8 mouse cellular contexts compared by ENCODE assay signal in genomic region chr11:113703758-113704157, GRCm38 (mm10). TPM values are rescaled to one million over a fixed set of nuclear protein-coding genes. Genes with fewer than 3 reads are reported as not detected.
DNase-seq lines count a peak whose midpoint lies in the region; ATAC-seq and TF ChIP-seq lines count a peak whose summit lies in the region.

No protein-coding gene starts in this region.

- no peak for TF ChIP-seq POLR2A in bone marrow macrophage, adult 2 months (IDR thresholded peaks at IDR 0.05; ENCODE audit: borderline replicate concordance, low read depth, low read length)
- no peak for TF ChIP-seq POLR2A in embryonic fibroblast, embryonic 13.5 days (IDR thresholded peaks at IDR 0.05; ENCODE audit: low read depth, low read length)
- no peak for TF ChIP-seq POLR2A in olfactory bulb, adult 2 months (IDR thresholded peaks at IDR 0.05; ENCODE audit: insufficient read depth, low read depth, low read length)

- H3K4me2 ChIP-seq in heart, embryonic 16.5 days (ENCODE audit: low read depth, low read length) = no peak overlapping the region
- no peak overlapping the region for H3K4me2 ChIP-seq in liver, embryonic 15.5 days

- peak; percentile 50 for ATAC-seq in heart, embryonic 16.5 days (replicated peaks; ENCODE audit: extremely low read depth, insufficient read depth, low FRiP score)
- ATAC-seq in liver, embryonic 15.5 days (ENCODE audit: insufficient read depth) = peak; percentile 51

- H3K36me3 ChIP-seq in E14TG2a.4 (ENCODE audit: insufficient read depth, low read length) = peaks cover 68% of the 10 kb centered on the region
- H3K36me3 ChIP-seq in heart, embryonic 16.5 days (ENCODE audit: control insufficient read depth, insufficient read depth) = peaks cover 3% of the 10 kb centered on the region; the same call in 1 of the 2 replicates
- no peaks in the 10 kb centered on the region for H3K36me3 ChIP-seq in liver, embryonic 15.5 days (replicated peaks)

- H3K4me3 ChIP-seq in E14TG2a.4 (replicated peaks; ENCODE audit: low read length) = no peak overlapping the region
- H3K4me3 ChIP-seq in bone marrow macrophage, adult 2 months (ENCODE audit: insufficient read depth, low read length) = no peak overlapping the region
- H3K4me3 ChIP-seq in embryonic fibroblast, embryonic 13.5 days (ENCODE audit: insufficient read depth, low read length) = no peak overlapping the region
- no peak overlapping the region for H3K4me3 ChIP-seq in heart, embryonic 16.5 days (ENCODE audit: low read length)
- no peak overlapping the region for H3K4me3 ChIP-seq in liver, embryonic 15.5 days (replicated peaks)
- H3K4me3 ChIP-seq in olfactory bulb, adult 2 months (ENCODE audit: insufficient read depth, low read depth, low read length) = no peak overlapping the region

- H3K4me1 ChIP-seq in E14TG2a.4 (replicated peaks; ENCODE audit: low read depth, low read length) = peaks cover 86% of the 10 kb centered on the region
- no peaks in the 10 kb centered on the region for H3K4me1 ChIP-seq in bone marrow macrophage, adult 2 months (ENCODE audit: control insufficient read depth, insufficient read depth, low read length)
- H3K4me1 ChIP-seq in embryonic fibroblast, embryonic 13.5 days (ENCODE audit: control insufficient read depth, insufficient read depth, low read length) = no peaks in the 10 kb centered on the region
- no peaks in the 10 kb centered on the region for H3K4me1 ChIP-seq in heart, embryonic 16.5 days (ENCODE audit: control insufficient read depth, insufficient read depth, low read length)
- H3K4me1 ChIP-seq in liver, embryonic 15.5 days (replicated peaks) = no peaks in the 10 kb centered on the region
- H3K4me1 ChIP-seq in olfactory bulb, adult 2 months (ENCODE audit: control insufficient read depth, insufficient read depth, low read length) = no peaks in the 10 kb centered on the region

- no peak overlapping the region for H3K9ac ChIP-seq in heart, embryonic 16.5 days (ENCODE audit: low read length)
- no peak overlapping the region for H3K9ac ChIP-seq in liver, embryonic 15.5 days

- H3K27me3 ChIP-seq in E14TG2a.4 (ENCODE audit: insufficient read depth, low read length) = no peaks in the 10 kb centered on the region
- H3K27me3 ChIP-seq in heart, embryonic 16.5 days (ENCODE audit: control insufficient read depth, insufficient read depth, low read length) = no peaks in the 10 kb centered on the region
- H3K27me3 ChIP-seq in liver, embryonic 15.5 days = peaks cover 5% of the 10 kb centered on the region

- no peak overlapping the region for H3K27ac ChIP-seq in bone marrow macrophage, adult 2 months (ENCODE audit: insufficient read depth, low read depth, low read length)
- H3K27ac ChIP-seq in embryonic fibroblast, embryonic 13.5 days (ENCODE audit: insufficient read depth, low read length) = no peak overlapping the region
- H3K27ac ChIP-seq in heart, embryonic 16.5 days (ENCODE audit: low read length) = no peak overlapping the region
- no peak overlapping the region for H3K27ac ChIP-seq in liver, embryonic 15.5 days (replicated peaks)
- no peak overlapping the region for H3K27ac ChIP-seq in olfactory bulb, adult 2 months (ENCODE audit: insufficient read depth, low read depth, low read length)

- TF ChIP-seq CTCF in E14TG2a.4 (conservative IDR thresholded peaks at IDR 0.05; ENCODE audit: low read length) = peak; percentile 98
- TF ChIP-seq CTCF in bone marrow macrophage, adult 2 months (IDR thresholded peaks at IDR 0.05; ENCODE audit: low read depth, low read length) = peak; percentile 97
- peak; percentile 98 for TF ChIP-seq CTCF in embryonic fibroblast, embryonic 13.5 days (IDR thresholded peaks at IDR 0.05; ENCODE audit: borderline replicate concordance, insufficient read depth, low read length)
- TF ChIP-seq CTCF in olfactory bulb, adult 2 months (IDR thresholded peaks at IDR 0.05; ENCODE audit: insufficient read depth, low read depth, low read length) = peak; percentile 89

- peak; percentile 67 to 80 for DNase-seq in kidney, postnatal 36 days
- DNase-seq in thymus, postnatal 10 days (ENCODE audit: low spot score in 2 of 2) = peak; percentile 61 to 75

- 30% methylated on average over 5 of the region's 5 CpGs for WGBS in heart, embryonic 16.5 days
- WGBS in liver, embryonic 15.5 days (ENCODE audit: insufficient replicate concordance) = 33% methylated on average over 5 of the region's 5 CpGs
- 23% methylated on average over 5 of the region's 5 CpGs for WGBS in olfactory bulb, adult 2 months

- no peaks in the 10 kb centered on the region for H3K9me3 ChIP-seq in E14TG2a.4 (ENCODE audit: low read length)
- H3K9me3 ChIP-seq in heart, embryonic 16.5 days (replicated peaks; ENCODE audit: control insufficient read depth, low read length) = 0 out of 2 replicates have a peak, but pooled peaks cover 3% of the 10 kb centered on the region
- no peaks in the 10 kb centered on the region for H3K9me3 ChIP-seq in liver, embryonic 15.5 days (replicated peaks)

RNA-seq across cellular contexts. Expression of gene Cpsf4l, which starts 6.1 kb away (rescaled TPM):
- not detected in 2 replicates for polyA plus RNA-seq in bone marrow macrophage, adult 2 months (2012; ENCODE audit: insufficient read depth, insufficient read length, missing spikeins)
- not detected in 2 replicates for polyA plus RNA-seq in embryonic fibroblast, embryonic 13.5 days (2011; ENCODE audit: insufficient read length, low read depth, missing spikeins)
- polyA plus RNA-seq in heart, embryonic 16.5 days (2015; fragmentation: Nextera tagmentation; extraction: Ambion mirVana) = 4.6 and 13.3 TPM in 2 replicates
- not detected in 2 replicates for polyA plus RNA-seq in liver, embryonic 15.5 days (2015; fragmentation: Nextera tagmentation; extraction: Ambion mirVana)
- polyA plus RNA-seq in olfactory bulb, adult 2 months (2012; ENCODE audit: insufficient read depth, insufficient read length, low replicate concordance, missing spikeins) = not detected in 2 replicates

RNA-seq across cellular contexts. Expression of gene D11Wsu47e, which starts 19.5 kb away (rescaled TPM):
- polyA plus RNA-seq in bone marrow macrophage, adult 2 months (2012; ENCODE audit: insufficient read depth, insufficient read length, missing spikeins) = 8.2 and 11.4 TPM in 2 replicates
- 14.0 and 14.9 TPM in 2 replicates for polyA plus RNA-seq in embryonic fibroblast, embryonic 13.5 days (2011; ENCODE audit: insufficient read length, low read depth, missing spikeins)
- 14.8 and 16.8 TPM in 2 replicates for polyA plus RNA-seq in heart, embryonic 16.5 days (2015; fragmentation: Nextera tagmentation; extraction: Ambion mirVana)
- polyA plus RNA-seq in liver, embryonic 15.5 days (2015; fragmentation: Nextera tagmentation; extraction: Ambion mirVana) = 9.2 and 10.8 TPM in 2 replicates
- not detected in 2 replicates for polyA plus RNA-seq in olfactory bulb, adult 2 months (2012; ENCODE audit: insufficient read depth, insufficient read length, low replicate concordance, missing spikeins)

RNA-seq across cellular contexts. Expression of gene Fam104a, which starts 19.8 kb away (rescaled TPM):
- 24.3 and 24.7 TPM in 2 replicates for polyA plus RNA-seq in bone marrow macrophage, adult 2 months (2012; ENCODE audit: insufficient read depth, insufficient read length, missing spikeins)
- 26.0 and 28.2 TPM in 2 replicates for polyA plus RNA-seq in embryonic fibroblast, embryonic 13.5 days (2011; ENCODE audit: insufficient read length, low read depth, missing spikeins)
- 39.6 and 41.1 TPM in 2 replicates for polyA plus RNA-seq in heart, embryonic 16.5 days (2015; fragmentation: Nextera tagmentation; extraction: Ambion mirVana)
- 40.6 and 45.1 TPM in 2 replicates for polyA plus RNA-seq in liver, embryonic 15.5 days (2015; fragmentation: Nextera tagmentation; extraction: Ambion mirVana)
- polyA plus RNA-seq in olfactory bulb, adult 2 months (2012; ENCODE audit: insufficient read depth, insufficient read length, low replicate concordance, missing spikeins) = not detected in 2 replicates

RNA-seq across cellular contexts. Expression of gene Cdc42ep4, which starts 47.9 kb away (rescaled TPM):
- polyA plus RNA-seq in bone marrow macrophage, adult 2 months (2012; ENCODE audit: insufficient read depth, insufficient read length, missing spikeins) = 18.3 and 20.9 TPM in 2 replicates
- polyA plus RNA-seq in embryonic fibroblast, embryonic 13.5 days (2011; ENCODE audit: insufficient read length, low read depth, missing spikeins) = 21.3 and 24.1 TPM in 2 replicates
- polyA plus RNA-seq in heart, embryonic 16.5 days (2015; fragmentation: Nextera tagmentation; extraction: Ambion mirVana) = 25.1 and 30.2 TPM in 2 replicates
- polyA plus RNA-seq in liver, embryonic 15.5 days (2015; fragmentation: Nextera tagmentation; extraction: Ambion mirVana) = 17.1 and 19.8 TPM in 2 replicates
- not detected in 2 replicates for polyA plus RNA-seq in olfactory bulb, adult 2 months (2012; ENCODE audit: insufficient read depth, insufficient read length, low replicate concordance, missing spikeins)

RNA-seq across cellular contexts. Expression of gene Slc39a11, which starts 53.9 kb away (rescaled TPM):
- polyA plus RNA-seq in bone marrow macrophage, adult 2 months (2012; ENCODE audit: insufficient read depth, insufficient read length, missing spikeins) = 17.7 and 24.3 TPM in 2 replicates
- 21.1 and 21.4 TPM in 2 replicates for polyA plus RNA-seq in embryonic fibroblast, embryonic 13.5 days (2011; ENCODE audit: insufficient read length, low read depth, missing spikeins)
- 11.9 and 16.2 TPM in 2 replicates for polyA plus RNA-seq in heart, embryonic 16.5 days (2015; fragmentation: Nextera tagmentation; extraction: Ambion mirVana)
- 12.4 and 14.5 TPM in 2 replicates for polyA plus RNA-seq in liver, embryonic 15.5 days (2015; fragmentation: Nextera tagmentation; extraction: Ambion mirVana)
- polyA plus RNA-seq in olfactory bulb, adult 2 months (2012; ENCODE audit: insufficient read depth, insufficient read length, low replicate concordance, missing spikeins) = not detected in 2 replicates

Comparison
In these comparisons a context has a peak if more than half of its experiments do, and no peak if none do; other contexts are left out.
1. RNA of gene Fam104a, which starts 19.8 kb away (polyA plus RNA-seq): 39.6 to 41.1 TPM in heart, embryonic 16.5 days, 40.6 to 45.1 TPM in liver, embryonic 15.5 days, 26.0 to 28.2 TPM in embryonic fibroblast, embryonic 13.5 days and 24.3 to 24.7 TPM in bone marrow macrophage, adult 2 months; not detected in olfactory bulb, adult 2 months; every median in the first group is over 10 times any median in the second.
2. Peak in every context shown above with its lines, with median percentiles within 50 percentile points of each other: CTCF ChIP-seq.